Mouse (Mus musculus): ENCODE data around the gene Ldhb.

GRCm38 (mm10) chr6:142529680-142530079 is 21.9 kb upstream of the Ldhb start:
- TF ChIP-seq CTCF (IDR thresholded peaks at IDR 0.05; ENCODE audit: low read depth, low read length) = no peak
- TF ChIP-seq GATA2 (IDR thresholded peaks at IDR 0.05; ENCODE audit: borderline replicate concordance, low read depth, low read length) = no peak
